Mouse (Mus musculus): ENCODE measurements around the gene AU022252. TPM values are rescaled to one million over a fixed set of nuclear protein-coding genes. Genes with fewer than 3 reads are reported as not detected.

AU022252 gene
- polyA plus RNA-seq, 1 experiment, result 14.5 TPM

- no peak overlapping the region for H3K4me3 ChIP-seq
- no peak overlapping the region for H3K4me2 ChIP-seq (ENCODE audit: low read depth)
- no peak for TF ChIP-seq SRF (IDR thresholded peaks at IDR 0.05; ENCODE audit: control insufficient read depth, insufficient read length, low read depth)
- TF ChIP-seq REST (IDR thresholded peaks at IDR 0.05; ENCODE audit: insufficient read depth, insufficient read length), result no peak
- no peak for TF ChIP-seq CEBPB (IDR thresholded peaks at IDR 0.05; ENCODE audit: insufficient read depth, poor library complexity, severe bottlenecking)
- TF ChIP-seq POLR2A (IDR thresholded peaks at IDR 0.05; ENCODE audit: insufficient read length, low read depth), result no peak
- no peak for TF ChIP-seq USF1 (IDR thresholded peaks at IDR 0.05; ENCODE audit: low read depth)
- no peak for TF ChIP-seq TCF3 (IDR thresholded peaks at IDR 0.05; ENCODE audit: insufficient read length, low read depth)
- no peak for TF ChIP-seq POLR2AphosphoS2 (IDR thresholded peaks at IDR 0.05; ENCODE audit: insufficient read length, low read depth)
- no peak for TF ChIP-seq TCF12 (IDR thresholded peaks at IDR 0.05; ENCODE audit: insufficient read depth, poor library complexity, severe bottlenecking)
- TF ChIP-seq MAX (IDR thresholded peaks at IDR 0.05; ENCODE audit: low read depth), result no peak
- no peak for TF ChIP-seq MYOG (IDR thresholded peaks at IDR 0.05; ENCODE audit: control insufficient read depth in 1 of 3, insufficient read depth in 1 of 3, insufficient read length in 2 of 3, low read depth in 2 of 3)
- no peak for TF ChIP-seq MYOD1 (IDR thresholded peaks at IDR 0.05; ENCODE audit: control insufficient read depth in 1 of 3, insufficient read length in 2 of 3, low read depth in 2 of 3)
- no peak for TF ChIP-seq E2F4 (IDR thresholded peaks at IDR 0.05; ENCODE audit: insufficient read depth)
- no peaks in the 10 kb centered on the region for H3K27me3 ChIP-seq (ENCODE audit: control insufficient read depth, insufficient read depth, insufficient read length)
- no peak overlapping the region for H3ac ChIP-seq (ENCODE audit: control insufficient read depth, insufficient read length)
- H3K36me3 ChIP-seq (ENCODE audit: control insufficient read depth, insufficient read depth), result peaks cover 9% of the 10 kb centered on the region
- no peaks in the 10 kb centered on the region for H3K79me2 ChIP-seq (ENCODE audit: control insufficient read depth, insufficient read depth)
Measured at GRCm38 (mm10) chr4:119266606-119267005, 34.1 kb upstream of the AU022252 start.

GRCm38 (mm10) chr4:119263459-119263858 lies 30.9 kb upstream of the AU022252 start:
- Histone ChIP-seq H3K27me3 (ENCODE audit: control insufficient read depth, insufficient read depth, insufficient read length) (no peaks in the 10 kb centered on the region), H3ac (ENCODE audit: control insufficient read depth, insufficient read length) (no peak overlapping the region), H3K4me3 (no peak overlapping the region), H3K36me3 (ENCODE audit: control insufficient read depth, insufficient read depth) (no peaks in the 10 kb centered on the region), H3K79me2 (ENCODE audit: control insufficient read depth, insufficient read depth) (no peaks in the 10 kb centered on the region), H3K4me2 (ENCODE audit: low read depth) (no peak overlapping the region)
- TF ChIP-seq SRF (IDR thresholded peaks at IDR 0.05; ENCODE audit: control insufficient read depth, insufficient read length, low read depth) (no peak), MYOG (IDR thresholded peaks at IDR 0.05; ENCODE audit: control insufficient read depth in 1 of 3, insufficient read depth in 1 of 3, insufficient read length in 2 of 3, low read depth in 2 of 3) (no peak), POLR2AphosphoS2 (IDR thresholded peaks at IDR 0.05; ENCODE audit: insufficient read length, low read depth) (no peak), MYOD1 (IDR thresholded peaks at IDR 0.05; ENCODE audit: control insufficient read depth in 1 of 3, insufficient read length in 2 of 3, low read depth in 2 of 3) (no peak), CEBPB (IDR thresholded peaks at IDR 0.05; ENCODE audit: insufficient read depth, poor library complexity, severe bottlenecking) (no peak), REST (IDR thresholded peaks at IDR 0.05; ENCODE audit: insufficient read depth, insufficient read length) (no peak), TCF12 (IDR thresholded peaks at IDR 0.05; ENCODE audit: insufficient read depth, poor library complexity, severe bottlenecking) (no peak), MAX (IDR thresholded peaks at IDR 0.05; ENCODE audit: low read depth) (no peak), POLR2A (IDR thresholded peaks at IDR 0.05; ENCODE audit: insufficient read length, low read depth) (no peak), TCF3 (IDR thresholded peaks at IDR 0.05; ENCODE audit: insufficient read length, low read depth) (no peak), USF1 (IDR thresholded peaks at IDR 0.05; ENCODE audit: low read depth) (no peak), E2F4 (IDR thresholded peaks at IDR 0.05; ENCODE audit: insufficient read depth) (no peak)

GRCm38 (mm10) chr4:119262483-119262882 lies 30.0 kb upstream of the AU022252 start:
- Histone ChIP-seq H3K4me2 (ENCODE audit: low read depth) (no peak overlapping the region), H3K4me3 (no peak overlapping the region), H3K36me3 (ENCODE audit: control insufficient read depth, insufficient read depth) (no peaks in the 10 kb centered on the region), H3K79me2 (ENCODE audit: control insufficient read depth, insufficient read depth) (no peaks in the 10 kb centered on the region), H3ac (ENCODE audit: control insufficient read depth, insufficient read length) (no peak overlapping the region), H3K27me3 (ENCODE audit: control insufficient read depth, insufficient read depth, insufficient read length) (no peaks in the 10 kb centered on the region)
- TF ChIP-seq MYOG (IDR thresholded peaks at IDR 0.05; ENCODE audit: control insufficient read depth in 1 of 3, insufficient read depth in 1 of 3, insufficient read length in 2 of 3, low read depth in 2 of 3), result no peak
- TF ChIP-seq TCF3 (IDR thresholded peaks at IDR 0.05; ENCODE audit: insufficient read length, low read depth), result no peak
- TF ChIP-seq TCF12 (IDR thresholded peaks at IDR 0.05; ENCODE audit: insufficient read depth, poor library complexity, severe bottlenecking), result no peak
- TF ChIP-seq REST (IDR thresholded peaks at IDR 0.05; ENCODE audit: insufficient read depth, insufficient read length), result no peak
- no peak for TF ChIP-seq USF1 (IDR thresholded peaks at IDR 0.05; ENCODE audit: low read depth)
- TF ChIP-seq MAX (IDR thresholded peaks at IDR 0.05; ENCODE audit: low read depth), result no peak
- no peak for TF ChIP-seq E2F4 (IDR thresholded peaks at IDR 0.05; ENCODE audit: insufficient read depth)
- TF ChIP-seq CEBPB (IDR thresholded peaks at IDR 0.05; ENCODE audit: insufficient read depth, poor library complexity, severe bottlenecking), result no peak
- TF ChIP-seq MYOD1 (IDR thresholded peaks at IDR 0.05; ENCODE audit: control insufficient read depth in 1 of 3, insufficient read length in 2 of 3, low read depth in 2 of 3), result no peak
- TF ChIP-seq SRF (IDR thresholded peaks at IDR 0.05; ENCODE audit: control insufficient read depth, insufficient read length, low read depth), result no peak
- TF ChIP-seq POLR2AphosphoS2 (IDR thresholded peaks at IDR 0.05; ENCODE audit: insufficient read length, low read depth), result no peak
- no peak for TF ChIP-seq POLR2A (IDR thresholded peaks at IDR 0.05; ENCODE audit: insufficient read length, low read depth)

GRCm38 (mm10) chr4:119261087-119261713 lies 28.7 kb upstream of the AU022252 start:
- Histone ChIP-seq H3K27me3 (ENCODE audit: control insufficient read depth, insufficient read depth, insufficient read length) (no peaks in the 10 kb centered on the region), H3K4me2 (ENCODE audit: low read depth) (no peak overlapping the region), H3K79me2 (ENCODE audit: control insufficient read depth, insufficient read depth) (no peaks in the 10 kb centered on the region), H3ac (ENCODE audit: control insufficient read depth, insufficient read length) (no peak overlapping the region), H3K36me3 (ENCODE audit: control insufficient read depth, insufficient read depth) (no peaks in the 10 kb centered on the region), H3K4me3 (no peak overlapping the region)
- no peak for TF ChIP-seq MYOG (IDR thresholded peaks at IDR 0.05; ENCODE audit: control insufficient read depth in 1 of 3, insufficient read depth in 1 of 3, insufficient read length in 2 of 3, low read depth in 2 of 3)
- TF ChIP-seq MYOD1 (IDR thresholded peaks at IDR 0.05; ENCODE audit: control insufficient read depth in 1 of 3, insufficient read length in 2 of 3, low read depth in 2 of 3), result no peak
